Mouse (Mus musculus) liver, adult 2 months (tissue): Measurements from ENCODE around the gene Scaper.

ENCODE experiments used
- CTCF ChIP-seq: fragments of 200-500 bp; IDR thresholded peaks from 2 replicates; pipeline ENCODE4 v1.5.1; 2011; ENCODE audit warnings: low read depth, low read length, control low read depth
- POLR2A ChIP-seq: fragments of 200-500 bp; IDR thresholded peaks from 2 replicates; pipeline ENCODE4 v1.6.1; 2011; ENCODE audit warnings: low read length, control low read depth; ENCODE audit not compliant: insufficient read depth; ENCODE audit errors: extremely low read depth

GRCm38 (mm10) chr9:55941356-55941755 lies 3.4 kb upstream of the Scaper start:
- no peak for TF ChIP-seq CTCF
- no peak for TF ChIP-seq POLR2A
